Mouse (Mus musculus): ENCODE measurements around the gene Ptprm. TPM values are rescaled to one million over a fixed set of nuclear protein-coding genes. Genes with fewer than 3 reads are reported as not detected.
A peak's percentile ranks its signal among the peaks of the same experiment; 100 is the strongest.

The Ptprm gene
- polyA plus RNA-seq, 1 experiment from 2014 or later = 7.0 TPM

- peaks cover 12% of the 10 kb centered on the region for H3K4me1 ChIP-seq (ENCODE audit: control insufficient read depth, insufficient read depth, low read length)
- WGBS = 41% methylated on average over 5 of the region's 5 CpGs
- peaks cover 11% of the 10 kb centered on the region; the same call in 1 of the 2 replicates for H3K27me3 ChIP-seq (replicated peaks; ENCODE audit: control insufficient read depth, insufficient read depth, low read length)
- no peak for ATAC-seq
- peak overlapping the region; percentile 93 for H3K4me2 ChIP-seq (ENCODE audit: low read depth, low read length)
- H3K9ac ChIP-seq (ENCODE audit: low read depth, low read length) = no peak overlapping the region
- H3K9me3 ChIP-seq (ENCODE audit: control insufficient read depth, low read length) = no peaks in the 10 kb centered on the region
- H3K36me3 ChIP-seq (ENCODE audit: control insufficient read depth, insufficient read depth, low read length) = no peaks in the 10 kb centered on the region
- no peak overlapping the region for H3K27ac ChIP-seq (ENCODE audit: low read length)
- peak overlapping the region; percentile 21; the same call in 1 of the 2 replicates for H3K4me3 ChIP-seq (ENCODE audit: low read length)
These were observed 2.8 kb downstream of the Ptprm start for GRCm38 (mm10) chr17:67351423-67351822.

GRCm38 (mm10) chr17:67350536-67350935, 3.7 kb downstream of the Ptprm start:
- Histone ChIP-seq H3K27me3 (replicated peaks; ENCODE audit: control insufficient read depth, insufficient read depth, low read length) (peaks cover 11% of the 10 kb centered on the region; the same call in 1 of the 2 replicates), H3K4me2 (ENCODE audit: low read depth, low read length) (no peak overlapping the region), H3K9ac (ENCODE audit: low read depth, low read length) (no peak overlapping the region), H3K36me3 (ENCODE audit: control insufficient read depth, insufficient read depth, low read length) (no peaks in the 10 kb centered on the region), H3K27ac (ENCODE audit: low read length) (no peak overlapping the region), H3K4me3 (ENCODE audit: low read length) (no peak overlapping the region), H3K4me1 (ENCODE audit: control insufficient read depth, insufficient read depth, low read length) (peaks cover 12% of the 10 kb centered on the region), H3K9me3 (ENCODE audit: control insufficient read depth, low read length) (no peaks in the 10 kb centered on the region)
- WGBS = 75% methylated on average over 7 of the region's 7 CpGs
- no peak for ATAC-seq

GRCm38 (mm10) chr17:67349594-67349993, 4.7 kb downstream of the Ptprm start:
- H3K27ac ChIP-seq (ENCODE audit: low read length) = no peak overlapping the region
- H3K9me3 ChIP-seq (ENCODE audit: control insufficient read depth, low read length) = no peaks in the 10 kb centered on the region
- no peak overlapping the region for H3K9ac ChIP-seq (ENCODE audit: low read depth, low read length)
- no peaks in the 10 kb centered on the region for H3K36me3 ChIP-seq (ENCODE audit: control insufficient read depth, insufficient read depth, low read length)
- no peak overlapping the region for H3K4me2 ChIP-seq (ENCODE audit: low read depth, low read length)
- no peak overlapping the region for H3K4me3 ChIP-seq (ENCODE audit: low read length)
- peaks cover 12% of the 10 kb centered on the region for H3K4me1 ChIP-seq (ENCODE audit: control insufficient read depth, insufficient read depth, low read length)
- ATAC-seq = no peak
- WGBS = 92% methylated on average over 8 of the region's 8 CpGs
- peaks cover 11% of the 10 kb centered on the region; the same call in 1 of the 2 replicates for H3K27me3 ChIP-seq (replicated peaks; ENCODE audit: control insufficient read depth, insufficient read depth, low read length)

GRCm38 (mm10) chr17:67346921-67347320, 7.3 kb downstream of the Ptprm start:
- ATAC-seq = no peak
- Histone ChIP-seq H3K27ac (ENCODE audit: low read length) (no peak overlapping the region), H3K4me3 (ENCODE audit: low read length) (no peak overlapping the region), H3K9ac (ENCODE audit: low read depth, low read length) (no peak overlapping the region), H3K27me3 (replicated peaks; ENCODE audit: control insufficient read depth, insufficient read depth, low read length) (0 out of 2 replicates have a peak, but pooled peaks cover 3% of the 10 kb centered on the region), H3K36me3 (ENCODE audit: control insufficient read depth, insufficient read depth, low read length) (no peaks in the 10 kb centered on the region), H3K4me2 (ENCODE audit: low read depth, low read length) (no peak overlapping the region), H3K4me1 (ENCODE audit: control insufficient read depth, insufficient read depth, low read length) (peaks cover 6% of the 10 kb centered on the region), H3K9me3 (ENCODE audit: control insufficient read depth, low read length) (no peaks in the 10 kb centered on the region)
- 78% methylated on average over 10 of the region's 10 CpGs for WGBS

GRCm38 (mm10) chr17:67345157-67345556, 9.1 kb downstream of the Ptprm start:
- no peaks in the 10 kb centered on the region for H3K9me3 ChIP-seq (ENCODE audit: control insufficient read depth, low read length)
- H3K4me2 ChIP-seq (ENCODE audit: low read depth, low read length) = no peak overlapping the region
- 88% methylated on average over 8 of the region's 8 CpGs for WGBS

GRCm38 (mm10) chr17:67343471-67343870, 10.8 kb downstream of the Ptprm start:
- Histone ChIP-seq H3K27me3 (replicated peaks; ENCODE audit: control insufficient read depth, insufficient read depth, low read length) (no peaks in the 10 kb centered on the region), H3K9ac (ENCODE audit: low read depth, low read length) (no peak overlapping the region), H3K4me3 (ENCODE audit: low read length) (no peak overlapping the region), H3K9me3 (ENCODE audit: control insufficient read depth, low read length) (no peaks in the 10 kb centered on the region), H3K4me1 (ENCODE audit: control insufficient read depth, insufficient read depth, low read length) (no peaks in the 10 kb centered on the region; the same call in 1 of the 2 replicates), H3K27ac (ENCODE audit: low read length) (no peak overlapping the region), H3K36me3 (ENCODE audit: control insufficient read depth, insufficient read depth, low read length) (no peaks in the 10 kb centered on the region), H3K4me2 (ENCODE audit: low read depth, low read length) (no peak overlapping the region)
- no peak for ATAC-seq
- 68% methylated on average over 2 of the region's 2 CpGs for WGBS

More at GRCm38 (mm10) chr17:67345157-67345556, 9.1 kb downstream of the Ptprm start:
- no peak overlapping the region for H3K4me3 ChIP-seq (ENCODE audit: low read length)
- H3K27me3 ChIP-seq (replicated peaks; ENCODE audit: control insufficient read depth, insufficient read depth, low read length) = no peaks in the 10 kb centered on the region
- ATAC-seq = no peak
- no peaks in the 10 kb centered on the region for H3K36me3 ChIP-seq (ENCODE audit: control insufficient read depth, insufficient read depth, low read length)
- no peak overlapping the region for H3K27ac ChIP-seq (ENCODE audit: low read length)
- no peaks in the 10 kb centered on the region; the same call in 1 of the 2 replicates for H3K4me1 ChIP-seq (ENCODE audit: control insufficient read depth, insufficient read depth, low read length)
- H3K9ac ChIP-seq (ENCODE audit: low read depth, low read length) = no peak overlapping the region

GRCm38 (mm10) chr17:67343006-67343405, 11.3 kb downstream of the Ptprm start:
- no peak overlapping the region for H3K4me3 ChIP-seq (ENCODE audit: low read length)
- no peaks in the 10 kb centered on the region for H3K36me3 ChIP-seq (ENCODE audit: control insufficient read depth, insufficient read depth, low read length)
- no peak for ATAC-seq
- no peaks in the 10 kb centered on the region; the same call in 1 of the 2 replicates for H3K4me1 ChIP-seq (ENCODE audit: control insufficient read depth, insufficient read depth, low read length)
- no peak overlapping the region for H3K4me2 ChIP-seq (ENCODE audit: low read depth, low read length)
- no peak overlapping the region for H3K27ac ChIP-seq (ENCODE audit: low read length)
- 86% methylated on average over 6 of the region's 6 CpGs for WGBS
- H3K27me3 ChIP-seq (replicated peaks; ENCODE audit: control insufficient read depth, insufficient read depth, low read length) = no peaks in the 10 kb centered on the region
- H3K9me3 ChIP-seq (ENCODE audit: control insufficient read depth, low read length) = no peaks in the 10 kb centered on the region
- H3K9ac ChIP-seq (ENCODE audit: low read depth, low read length) = no peak overlapping the region

- ATAC-seq = no peak
These were observed 13.9 kb downstream of the Ptprm start for GRCm38 (mm10) chr17:67340362-67340761.

GRCm38 (mm10) chr17:67339569-67339968, 14.7 kb downstream of the Ptprm start:
- no peaks in the 10 kb centered on the region for H3K36me3 ChIP-seq (ENCODE audit: control insufficient read depth, insufficient read depth, low read length)
- H3K4me1 ChIP-seq (ENCODE audit: control insufficient read depth, insufficient read depth, low read length) = no peaks in the 10 kb centered on the region
- no peak overlapping the region for H3K9ac ChIP-seq (ENCODE audit: low read depth, low read length)
- no peak for ATAC-seq
- no peaks in the 10 kb centered on the region for H3K9me3 ChIP-seq (ENCODE audit: control insufficient read depth, low read length)
- 90% methylated on average over 5 of the region's 5 CpGs for WGBS
- no peak overlapping the region for H3K27ac ChIP-seq (ENCODE audit: low read length)
- H3K27me3 ChIP-seq (replicated peaks; ENCODE audit: control insufficient read depth, insufficient read depth, low read length) = no peaks in the 10 kb centered on the region
- no peak overlapping the region for H3K4me2 ChIP-seq (ENCODE audit: low read depth, low read length)
- no peak overlapping the region for H3K4me3 ChIP-seq (ENCODE audit: low read length)

More at GRCm38 (mm10) chr17:67340362-67340761, 13.9 kb downstream of the Ptprm start:
- H3K9me3 ChIP-seq (ENCODE audit: control insufficient read depth, low read length) = no peaks in the 10 kb centered on the region
- H3K4me2 ChIP-seq (ENCODE audit: low read depth, low read length) = no peak overlapping the region
- 77% methylated on average over 6 of the region's 6 CpGs for WGBS
- H3K9ac ChIP-seq (ENCODE audit: low read depth, low read length) = no peak overlapping the region
- H3K4me3 ChIP-seq (ENCODE audit: low read length) = no peak overlapping the region
- H3K27me3 ChIP-seq (replicated peaks; ENCODE audit: control insufficient read depth, insufficient read depth, low read length) = no peaks in the 10 kb centered on the region
- H3K36me3 ChIP-seq (ENCODE audit: control insufficient read depth, insufficient read depth, low read length) = no peaks in the 10 kb centered on the region
- no peaks in the 10 kb centered on the region for H3K4me1 ChIP-seq (ENCODE audit: control insufficient read depth, insufficient read depth, low read length)
- no peak overlapping the region for H3K27ac ChIP-seq (ENCODE audit: low read length)

- Histone ChIP-seq H3K36me3 (ENCODE audit: control insufficient read depth, insufficient read depth, low read length) (no peaks in the 10 kb centered on the region), H3K4me2 (ENCODE audit: low read depth, low read length) (no peak overlapping the region), H3K27me3 (replicated peaks; ENCODE audit: control insufficient read depth, insufficient read depth, low read length) (no peaks in the 10 kb centered on the region), H3K9me3 (ENCODE audit: control insufficient read depth, low read length) (no peaks in the 10 kb centered on the region), H3K4me1 (ENCODE audit: control insufficient read depth, insufficient read depth, low read length) (no peaks in the 10 kb centered on the region), H3K4me3 (ENCODE audit: low read length) (no peak overlapping the region), H3K9ac (ENCODE audit: low read depth, low read length) (no peak overlapping the region), H3K27ac (ENCODE audit: low read length) (no peak overlapping the region)
- 83% methylated on average over 3 of the region's 3 CpGs for WGBS
- ATAC-seq = no peak
These were observed 19.9 kb downstream of the Ptprm start for GRCm38 (mm10) chr17:67334310-67334709.

Measured in intestine, embryonic 16.5 days (tissue).